Mouse (Mus musculus) limb, embryonic 12.5 days (tissue): ENCODE measurements at regions not wholly inside any gene's neighbourhood (a gene's known extent, or its start where the extent isn't known, plus 50 kb on each side); places are given as distances from the start of the nearest gene placed in this dataset.

Experiments used
- ATAC-seq: fragments of 200-750 bp; cut with Nextera tagmentation; 2 replicates; pipeline ENCODE4 v1.8.0; 2017; ENCODE audit warnings: low read depth, moderate TSS enrichment; ENCODE audit not compliant: insufficient number of reproducible peaks, insufficient read depth, low FRiP score, low TSS enrichment
- H3K27ac ChIP-seq: fragments of 300-500 bp; sonication (generic); 2 replicates; pipeline ENCODE4 v1.5.1; 2016; ENCODE audit warnings: mild to moderate bottlenecking, moderate library complexity
- H3K27me3 ChIP-seq: fragments of 300-500 bp; sonication (generic); 2 replicates; pipeline ENCODE4 v1.6.1; 2016; ENCODE audit warnings: mild to moderate bottlenecking, moderate library complexity
- H3K36me3 ChIP-seq: fragments of 300-500 bp; sonication (generic); 2 replicates; pipeline ENCODE4 v1.6.1; 2016; ENCODE audit warnings: mild to moderate bottlenecking, moderate library complexity
- H3K4me1 ChIP-seq: fragments of 300-500 bp; sonication (generic); replicated peaks from 2 replicates; pipeline ENCODE4 v1.6.1; 2016
- H3K4me2 ChIP-seq: fragments of 300-500 bp; sonication (generic); 2 replicates; pipeline ENCODE4 v1.6.1; 2016; ENCODE audit warnings: mild to moderate bottlenecking, moderate library complexity
- H3K4me3 ChIP-seq: fragments of 300-500 bp; sonication (generic); replicated peaks from 2 replicates; pipeline ENCODE4 v1.5.1; 2016; ENCODE audit warnings: mild to moderate bottlenecking
- H3K9ac ChIP-seq: fragments of 300-500 bp; sonication (generic); replicated peaks from 2 replicates; pipeline ENCODE4 v1.6.1; 2016; ENCODE audit warnings: mild to moderate bottlenecking, moderate library complexity
- H3K9me3 ChIP-seq: fragments of 300-500 bp; sonication (generic); 2 replicates; pipeline ENCODE4 v1.6.1; 2016; ENCODE audit warnings: mild to moderate bottlenecking, moderate library complexity
- WGBS: fragments of 180-500 bp; shearing (Covaris S2); methylation state at CpG from one replicate; pipeline ENCODE4 v1.1.7; 2016; 5-methylcytosine and 5-hydroxymethylcytosine counted together

GRCm38 (mm10) chr15:62326524-62326923 lies 1403.7 kb upstream of the A1bg start:
- no peak overlapping the region for H3K9ac ChIP-seq
- no peak overlapping the region for H3K4me3 ChIP-seq
- peaks cover 10% of the 10 kb centered on the region for H3K4me1 ChIP-seq
- H3K27ac ChIP-seq: no peak overlapping the region
- no peaks in the 10 kb centered on the region for H3K9me3 ChIP-seq
- no peak for ATAC-seq
- 95% methylated on average over 4 of the region's 4 CpGs for WGBS
- H3K27me3 ChIP-seq: no peaks in the 10 kb centered on the region
- H3K4me2 ChIP-seq: no peak overlapping the region
- H3K36me3 ChIP-seq: no peaks in the 10 kb centered on the region

- no peak for ATAC-seq
- 87% methylated on average over 1 of the region's 1 CpGs for WGBS
- H3K4me2 ChIP-seq: no peak overlapping the region
- H3K27ac ChIP-seq: no peak overlapping the region
- H3K4me3 ChIP-seq: no peak overlapping the region
- no peaks in the 10 kb centered on the region for H3K27me3 ChIP-seq
- peaks cover 10% of the 10 kb centered on the region for H3K4me1 ChIP-seq
- H3K36me3 ChIP-seq: no peaks in the 10 kb centered on the region
- H3K9ac ChIP-seq: no peak overlapping the region
- H3K9me3 ChIP-seq: no peaks in the 10 kb centered on the region
These were observed 1402.9 kb upstream of the A1bg start for GRCm38 (mm10) chr15:62325451-62326290.

- Histone ChIP-seq H3K4me1 (no peaks in the 10 kb centered on the region), H3K27me3 (no peaks in the 10 kb centered on the region), H3K4me3 (no peak overlapping the region), H3K9ac (no peak overlapping the region), H3K36me3 (no peaks in the 10 kb centered on the region), H3K27ac (no peak overlapping the region), H3K4me2 (no peak overlapping the region), H3K9me3 (no peaks in the 10 kb centered on the region)
- no peak for ATAC-seq
- WGBS: 63% methylated on average over 5 of the region's 5 CpGs
These were observed 1398.2 kb upstream of the A1bg start for GRCm38 (mm10) chr15:62320966-62321365.

GRCm38 (mm10) chr15:62314449-62314848 lies 1391.6 kb upstream of the A1bg start:
- no peak overlapping the region for H3K27ac ChIP-seq
- WGBS: 33% methylated on average over 2 of the region's 2 CpGs
- no peak for ATAC-seq

GRCm38 (mm10) chr15:62302233-62302632 lies 1379.4 kb upstream of the A1bg start:
- Histone ChIP-seq H3K4me2 (no peak overlapping the region), H3K4me1 (no peaks in the 10 kb centered on the region), H3K27me3 (no peaks in the 10 kb centered on the region), H3K4me3 (no peak overlapping the region), H3K9me3 (no peaks in the 10 kb centered on the region), H3K27ac (no peak overlapping the region), H3K9ac (no peak overlapping the region), H3K36me3 (no peaks in the 10 kb centered on the region)
- ATAC-seq: no peak
- WGBS: 85% methylated on average over 3 of the region's 3 CpGs

More at GRCm38 (mm10) chr15:62314449-62314848, 1391.6 kb upstream of the A1bg start:
- Histone ChIP-seq H3K4me3 (no peak overlapping the region), H3K4me2 (no peak overlapping the region), H3K9ac (no peak overlapping the region), H3K4me1 (no peaks in the 10 kb centered on the region), H3K36me3 (no peaks in the 10 kb centered on the region), H3K27me3 (no peaks in the 10 kb centered on the region), H3K9me3 (no peaks in the 10 kb centered on the region)

- H3K9me3 ChIP-seq: no peaks in the 10 kb centered on the region
- H3K4me2 ChIP-seq: no peak overlapping the region
- no peaks in the 10 kb centered on the region for H3K27me3 ChIP-seq
- no peak overlapping the region for H3K4me3 ChIP-seq
- no peak overlapping the region for H3K9ac ChIP-seq
- no peak overlapping the region for H3K27ac ChIP-seq
- H3K4me1 ChIP-seq: no peaks in the 10 kb centered on the region
- WGBS: 91% methylated on average over 3 of the region's 3 CpGs
- H3K36me3 ChIP-seq: no peaks in the 10 kb centered on the region
- no peak for ATAC-seq
These were observed 1378.8 kb upstream of the A1bg start for GRCm38 (mm10) chr15:62301567-62301966.

- Histone ChIP-seq H3K4me3 (no peak overlapping the region), H3K4me1 (peaks cover 8% of the 10 kb centered on the region), H3K9me3 (no peaks in the 10 kb centered on the region), H3K36me3 (no peaks in the 10 kb centered on the region), H3K27me3 (no peaks in the 10 kb centered on the region), H3K27ac (no peak overlapping the region), H3K9ac (no peak overlapping the region), H3K4me2 (no peak overlapping the region)
- 92% methylated on average over 5 of the region's 5 CpGs for WGBS
- no peak for ATAC-seq
These were observed 1374.3 kb upstream of the A1bg start for GRCm38 (mm10) chr15:62297138-62297537.

- Histone ChIP-seq H3K4me2 (no peak overlapping the region), H3K27me3 (no peaks in the 10 kb centered on the region), H3K36me3 (no peaks in the 10 kb centered on the region), H3K27ac (no peak overlapping the region), H3K9ac (no peak overlapping the region), H3K9me3 (no peaks in the 10 kb centered on the region), H3K4me1 (peaks cover 8% of the 10 kb centered on the region), H3K4me3 (no peak overlapping the region)
- WGBS: 32% methylated on average over 8 of the region's 8 CpGs
- no peak for ATAC-seq
These were observed 1372.6 kb upstream of the A1bg start for GRCm38 (mm10) chr15:62295233-62295927.

GRCm38 (mm10) chr15:62294786-62295185 lies 1372.0 kb upstream of the A1bg start:
- H3K9ac ChIP-seq: no peak overlapping the region
- no peaks in the 10 kb centered on the region for H3K27me3 ChIP-seq
- no peak overlapping the region for H3K4me2 ChIP-seq
- ATAC-seq: no peak
- no peak overlapping the region for H3K4me3 ChIP-seq
- H3K9me3 ChIP-seq: no peaks in the 10 kb centered on the region
- WGBS: 60% methylated on average over 3 of the region's 3 CpGs
- no peaks in the 10 kb centered on the region for H3K36me3 ChIP-seq
- peaks cover 8% of the 10 kb centered on the region for H3K4me1 ChIP-seq
- no peak overlapping the region for H3K27ac ChIP-seq

- H3K36me3 ChIP-seq: no peaks in the 10 kb centered on the region
- no peak overlapping the region for H3K27ac ChIP-seq
- WGBS: 85% methylated on average over 3 of the region's 3 CpGs
- H3K4me2 ChIP-seq: no peak overlapping the region
- no peaks in the 10 kb centered on the region for H3K9me3 ChIP-seq
- ATAC-seq: no peak
- peaks cover 8% of the 10 kb centered on the region for H3K4me1 ChIP-seq
- no peak overlapping the region for H3K9ac ChIP-seq
- no peak overlapping the region for H3K4me3 ChIP-seq
- H3K27me3 ChIP-seq: no peaks in the 10 kb centered on the region
These were observed 1370.1 kb upstream of the A1bg start for GRCm38 (mm10) chr15:62292876-62293275.

GRCm38 (mm10) chr15:62290687-62291086 lies 1367.9 kb upstream of the A1bg start:
- H3K27me3 ChIP-seq: no peaks in the 10 kb centered on the region
- H3K4me1 ChIP-seq: peaks cover 19% of the 10 kb centered on the region
- no peak overlapping the region for H3K27ac ChIP-seq
- no peak overlapping the region for H3K9ac ChIP-seq
- no peaks in the 10 kb centered on the region for H3K36me3 ChIP-seq
- no peak overlapping the region for H3K4me3 ChIP-seq
- no peaks in the 10 kb centered on the region for H3K9me3 ChIP-seq
- no peak for ATAC-seq
- H3K4me2 ChIP-seq: no peak overlapping the region
- WGBS: 83% methylated on average over 4 of the region's 4 CpGs
